Mouse (Mus musculus) forelimb bud, embryonic 11.5 days (tissue): Measurements from ENCODE around the gene Bpi.

ENCODE experiments used
- DNase-seq: peaks from one replicate; pipeline ENCODE4 v3.0.0-alpha.2; 2012; ENCODE audit warnings: low read depth, low spot score

Bpi gene

DNA sequence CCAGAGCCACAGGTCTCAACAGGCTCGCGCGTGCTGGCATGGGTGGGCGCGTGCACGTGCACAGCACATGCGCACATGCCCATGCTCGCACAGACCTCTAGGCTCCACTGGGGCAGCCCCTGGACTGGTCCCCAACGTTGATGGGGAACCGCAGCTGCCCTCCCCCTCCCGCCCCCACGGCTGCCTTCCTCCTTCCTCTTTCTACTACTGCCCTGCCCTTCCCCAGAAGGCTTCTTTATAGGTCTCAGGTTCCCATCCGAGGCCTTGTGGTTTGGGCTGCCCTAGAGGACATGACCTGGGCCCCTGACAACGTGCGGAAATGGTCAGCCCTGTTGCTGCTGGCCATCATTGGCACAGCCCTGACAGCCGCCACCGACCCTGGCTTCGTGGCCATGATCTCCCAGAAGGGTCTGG, at the start of gene Bpi:
Gene Bpi, plus strand, starts transcription at position 90 of the 414 bp plus-strand sequence.
- peak; percentile 18 for DNase-seq

DNA sequence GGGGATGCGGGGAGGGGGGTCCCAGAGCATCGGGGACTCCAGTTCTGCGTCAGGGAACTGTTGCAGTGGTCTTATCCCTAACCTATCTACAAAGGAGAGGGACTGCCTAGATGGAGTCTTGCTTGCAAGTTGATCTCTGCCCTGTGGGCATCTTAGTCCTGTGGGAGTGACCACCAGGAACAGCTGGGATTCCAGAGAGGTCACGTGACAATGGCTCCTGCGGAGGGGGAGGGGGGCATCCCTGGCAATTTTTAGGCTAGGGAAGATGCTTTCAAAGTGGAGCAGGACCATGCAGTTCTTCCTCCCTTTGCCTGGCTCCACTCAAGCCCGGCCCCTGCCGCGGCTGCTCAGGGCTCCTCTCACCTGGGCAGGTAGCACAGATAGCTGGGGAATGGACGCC, 48.1 kb upstream of the Bpi start:
- no peak for DNase-seq

DNA sequence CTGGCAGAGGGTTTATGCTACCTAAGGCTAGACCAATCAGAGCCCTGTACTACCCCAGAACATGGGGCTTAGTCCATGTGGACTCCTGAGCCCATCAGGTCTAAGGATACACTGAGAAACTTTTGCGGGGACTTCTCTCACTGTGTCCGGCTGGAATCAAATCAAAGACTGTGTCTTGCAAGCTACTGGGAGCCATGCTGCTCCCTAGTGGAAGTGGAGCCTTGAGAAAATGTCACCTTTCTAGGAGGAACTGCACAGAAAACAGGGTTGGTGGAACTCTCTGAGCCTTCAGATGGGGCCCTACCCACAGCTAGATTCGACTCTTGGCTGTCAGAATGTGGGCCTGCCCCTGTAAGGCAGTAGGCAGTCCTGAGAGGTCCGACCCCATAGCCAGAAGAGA, 47.4 kb upstream of the Bpi start:
- no peak for DNase-seq

DNA sequence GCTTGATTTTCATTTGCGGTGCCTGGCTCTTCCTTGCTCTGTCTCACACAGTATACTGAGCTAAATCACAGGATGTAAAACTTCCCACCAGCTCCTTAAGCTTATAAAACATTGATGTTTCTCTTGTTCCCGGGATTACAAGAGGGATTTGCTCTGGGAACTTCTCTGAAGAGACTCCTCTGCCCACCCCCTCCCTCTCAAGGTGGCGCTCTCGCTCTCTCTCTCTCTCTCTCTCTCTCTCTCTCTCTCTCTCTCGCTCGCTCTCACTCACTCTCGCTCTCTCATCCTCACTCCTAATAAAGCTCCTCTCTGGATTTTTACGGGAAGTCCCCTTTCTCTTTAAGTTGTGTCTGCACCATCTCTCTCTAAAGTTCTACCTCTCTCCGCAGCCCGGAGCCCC, 46.9 kb upstream of the Bpi start:
- DNase-seq, result no peak

DNA sequence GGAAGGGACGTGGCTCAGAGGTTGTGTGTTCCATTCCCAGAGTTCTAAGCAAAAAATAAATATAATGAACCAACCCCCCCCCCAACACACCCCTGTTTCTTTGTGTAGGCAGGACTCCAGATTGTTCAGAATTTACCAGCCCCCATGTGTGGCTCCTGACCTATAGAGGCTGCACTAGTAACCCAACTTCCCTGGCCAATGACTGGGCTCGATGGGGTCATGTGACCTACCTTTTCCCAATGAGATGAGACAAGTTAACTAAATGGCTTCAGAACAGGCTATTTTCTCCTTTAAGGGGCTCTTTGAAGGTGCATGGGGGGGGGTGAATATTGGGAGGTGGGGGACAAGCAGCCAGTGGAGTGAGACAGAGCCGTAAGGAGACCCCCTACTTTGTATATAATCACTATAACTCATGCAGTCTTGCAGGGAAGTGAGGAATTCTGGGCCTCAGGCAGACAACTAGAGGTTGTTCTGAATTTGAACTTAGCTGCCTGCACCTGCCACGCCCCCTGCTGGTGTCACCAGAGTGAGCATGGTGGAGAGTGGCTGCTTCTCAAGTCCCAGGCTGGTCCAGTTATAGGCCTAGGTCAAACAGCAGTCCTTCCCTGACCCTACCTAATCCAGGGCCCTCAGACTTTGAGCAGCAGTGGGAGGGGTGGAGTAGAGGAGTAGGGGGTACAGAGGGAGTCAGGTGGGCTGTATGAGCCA, 46.0 kb upstream of the Bpi start:
- no peak for DNase-seq

DNA sequence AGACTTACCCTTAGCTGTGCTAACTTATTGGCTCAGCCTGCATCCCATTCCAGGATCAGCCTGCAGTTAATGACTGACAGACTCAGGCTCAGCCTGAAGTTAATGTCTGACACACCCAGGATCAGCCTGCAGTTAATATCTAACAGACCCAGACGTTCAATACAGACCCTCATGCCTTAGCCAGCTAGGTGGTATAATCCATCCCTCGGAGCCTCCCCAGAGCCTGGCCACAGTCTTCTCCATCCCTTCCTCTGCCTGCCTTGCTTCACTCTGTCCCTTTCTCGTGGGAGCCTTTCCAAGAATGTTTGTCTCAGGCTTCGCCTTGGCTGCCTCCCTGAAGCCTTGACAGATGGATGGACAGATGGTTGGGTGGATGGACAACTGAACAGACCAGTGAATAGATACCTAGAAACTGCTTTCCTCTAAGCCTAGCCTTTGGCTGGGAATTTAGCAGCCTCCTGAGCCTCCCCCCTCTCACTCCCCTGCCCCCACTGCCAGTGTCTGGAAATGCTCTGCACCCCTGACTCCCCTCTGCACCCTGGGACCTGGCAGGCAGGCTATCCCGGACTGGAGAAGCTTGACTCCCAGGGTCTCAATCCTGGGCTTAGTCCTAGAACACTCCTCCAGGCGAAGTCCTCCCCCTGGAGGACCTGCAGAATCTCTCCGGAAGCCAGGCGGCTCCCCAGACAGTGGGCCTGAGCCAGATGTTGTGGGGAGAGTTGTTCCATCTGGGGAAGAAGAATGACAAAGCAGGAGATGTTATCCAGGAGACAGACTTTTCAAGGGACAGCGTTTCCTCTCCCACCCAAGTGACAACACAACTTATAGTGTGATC, 42.4 kb upstream of the Bpi start:
- DNase-seq, result no peak

DNA sequence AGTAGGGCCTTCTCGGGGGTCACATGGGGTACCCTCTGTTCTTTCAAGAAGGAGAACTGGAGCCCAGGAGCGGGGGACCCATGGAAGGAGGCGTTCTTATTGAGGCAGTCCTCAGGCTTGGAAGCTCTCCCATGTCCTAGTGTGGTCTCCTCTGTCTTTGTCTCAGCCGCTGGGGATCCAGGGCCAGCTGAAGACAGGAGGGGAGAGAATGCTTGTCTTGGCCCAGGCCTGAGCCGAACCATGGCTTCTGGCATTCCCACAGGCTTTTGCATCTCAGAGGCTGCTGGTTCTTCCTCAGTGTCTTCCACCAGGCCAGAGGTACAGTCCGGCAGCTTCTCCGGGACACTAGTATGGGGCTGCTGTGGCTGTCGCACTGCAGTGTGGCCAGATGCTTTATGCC, 41.4 kb upstream of the Bpi start:
- DNase-seq, result no peak

DNA sequence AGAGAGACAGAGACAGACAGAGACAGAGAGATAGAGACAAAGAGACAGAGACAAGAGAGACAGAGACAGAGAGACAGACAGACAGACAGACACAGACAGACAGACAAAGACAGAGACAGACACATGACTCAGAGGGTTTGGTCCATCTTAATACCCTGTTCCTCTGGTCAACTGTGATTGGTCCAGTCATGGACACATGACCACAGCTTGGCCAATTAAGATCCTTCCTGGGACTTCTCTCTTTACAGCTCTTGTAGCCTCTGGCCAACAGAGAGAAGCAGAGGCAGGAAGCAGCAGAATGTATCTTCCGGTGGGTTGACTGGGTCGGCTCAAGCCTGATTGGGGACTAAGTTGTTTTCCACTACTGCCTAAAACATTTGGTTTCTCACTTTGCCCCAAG, 38.3 kb upstream of the Bpi start:
- no peak for DNase-seq

DNA sequence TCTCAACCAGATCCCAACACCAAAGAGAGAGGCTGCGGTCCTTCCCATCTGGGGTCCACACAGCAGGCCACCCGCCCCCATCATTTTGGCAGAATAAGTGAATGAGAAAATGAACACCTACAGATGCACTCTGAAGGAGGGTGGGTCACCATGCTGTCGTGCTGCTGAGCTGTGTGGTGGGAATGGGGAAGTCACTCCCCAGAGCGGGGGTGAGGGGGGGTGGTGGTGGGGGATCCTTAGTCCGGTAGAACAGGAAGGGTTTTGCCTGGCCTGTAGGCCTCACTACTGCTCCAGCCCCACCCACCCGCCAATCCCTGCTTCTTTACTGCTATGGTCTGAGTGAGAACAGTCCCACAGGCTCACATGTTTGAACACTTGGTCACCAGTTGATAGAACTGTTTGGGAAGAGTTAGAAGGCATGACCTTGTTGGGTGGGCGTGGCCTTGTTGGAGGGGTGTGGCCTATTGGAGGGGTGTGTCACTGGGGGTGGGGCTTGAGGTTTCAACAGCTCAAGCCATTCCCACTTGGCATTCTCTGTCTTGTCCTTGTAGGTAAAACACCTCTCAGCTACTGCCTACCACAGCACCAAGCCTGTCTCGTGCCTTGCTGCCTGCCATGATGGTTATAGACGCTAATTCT, 36.3 kb upstream of the Bpi start:
- DNase-seq, result no peak

DNA sequence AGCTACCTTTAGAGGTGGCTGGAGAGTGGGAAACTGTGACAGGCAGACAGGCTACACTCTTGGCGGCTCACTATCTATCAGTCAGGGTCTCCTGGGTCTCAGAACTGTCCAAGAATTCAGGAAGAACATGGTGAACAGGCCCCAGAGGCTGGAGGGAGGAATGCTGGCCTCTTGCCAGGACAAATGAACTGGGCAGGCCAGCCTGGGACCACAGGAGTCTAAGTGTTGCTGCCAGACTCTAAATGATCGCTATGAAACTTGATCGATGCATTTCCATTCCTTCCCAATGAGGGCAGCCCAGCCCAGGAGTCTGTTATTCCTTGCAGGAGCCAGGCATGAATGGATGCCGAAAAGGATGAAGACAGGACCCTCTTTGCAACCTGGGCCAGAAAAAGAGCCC, 35.2 kb upstream of the Bpi start:
- DNase-seq, result peak; percentile 6

DNA sequence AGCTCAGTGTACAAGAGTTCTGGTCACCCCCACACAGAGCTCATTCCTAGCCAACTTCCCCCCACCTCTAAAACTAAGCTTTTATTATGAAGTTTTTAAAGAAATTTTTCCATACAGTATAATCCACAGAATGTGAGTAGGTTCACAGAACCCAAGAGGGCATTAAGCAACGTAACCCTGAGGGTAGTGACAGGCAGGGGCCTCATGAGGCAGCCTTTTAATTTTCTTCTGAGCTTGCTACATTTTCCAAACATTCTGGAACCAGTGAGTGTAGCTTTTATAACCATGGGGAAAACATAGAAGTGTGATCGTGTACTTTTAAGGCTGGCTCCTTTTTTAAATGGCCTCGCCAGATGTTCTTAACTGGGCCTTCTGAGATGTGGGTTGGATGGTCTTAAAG, 34.4 kb upstream of the Bpi start:
- DNase-seq, result no peak

DNA sequence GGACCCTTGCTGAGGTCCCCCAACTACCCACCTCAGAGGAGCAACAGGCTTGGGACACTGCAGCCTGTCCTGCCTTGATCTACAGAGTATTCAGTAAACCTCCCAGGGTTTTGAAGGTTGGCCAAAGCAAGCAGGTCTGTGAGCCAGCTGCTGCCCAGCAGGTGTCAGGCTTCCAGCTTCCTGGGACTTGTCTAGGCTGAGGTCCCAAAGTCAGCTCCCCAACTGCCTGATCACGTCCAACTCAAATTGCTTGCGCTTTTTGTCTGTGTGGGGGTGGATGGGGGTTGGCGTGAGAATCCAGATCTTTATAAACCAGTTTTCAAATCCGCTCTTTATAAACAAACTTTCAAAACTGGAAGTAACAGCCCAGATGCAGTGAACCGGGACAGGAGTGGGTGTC, 32.6 kb upstream of the Bpi start:
- DNase-seq, result no peak

DNA sequence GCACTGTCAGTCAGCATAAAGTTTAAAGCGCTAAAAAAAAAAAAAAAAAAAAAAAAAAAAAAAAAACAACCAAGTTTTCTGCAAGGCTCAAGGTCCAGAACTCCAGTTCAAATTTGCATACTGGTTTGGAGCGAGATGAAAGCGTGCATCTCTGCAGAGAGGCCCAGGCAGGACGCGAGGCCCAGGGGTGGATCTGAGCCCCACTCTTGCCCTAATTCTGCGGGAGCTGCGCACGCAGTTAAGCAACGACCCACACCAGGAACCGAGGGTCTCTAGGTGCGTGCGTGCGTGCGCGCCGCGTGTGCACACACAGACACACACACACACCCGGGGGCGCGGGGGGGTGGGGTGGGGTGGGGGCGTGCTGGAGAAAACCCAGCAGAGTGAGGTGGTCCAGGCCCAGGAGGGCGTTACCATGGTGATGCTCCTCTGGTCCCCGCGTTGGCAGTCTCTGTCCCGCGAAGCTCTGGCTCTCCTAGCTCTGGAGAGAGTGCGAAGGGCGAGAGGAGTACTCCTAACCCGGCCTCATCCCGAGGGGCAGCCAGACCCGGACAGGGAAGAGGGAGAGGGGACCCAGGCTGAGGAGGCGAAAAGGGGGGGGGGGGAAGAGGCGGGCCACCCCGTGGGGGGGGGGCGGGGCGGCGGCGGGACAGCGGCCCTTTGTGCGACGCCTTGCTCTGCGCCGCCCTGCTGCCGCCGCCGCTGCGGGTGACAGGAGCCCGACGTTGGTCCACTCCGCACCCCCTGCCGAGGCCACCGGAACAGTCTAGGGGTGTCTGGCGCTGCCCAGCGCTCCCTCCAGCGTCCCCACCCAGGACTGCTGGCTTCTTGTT, 29.0 kb upstream of the Bpi start, which contains the start of gene D630003M21Rik:
Gene D630003M21Rik, minus strand, starts transcription at position 553 of the 833 bp plus-strand sequence.
- DNase-seq, result peak; percentile 38

DNA sequence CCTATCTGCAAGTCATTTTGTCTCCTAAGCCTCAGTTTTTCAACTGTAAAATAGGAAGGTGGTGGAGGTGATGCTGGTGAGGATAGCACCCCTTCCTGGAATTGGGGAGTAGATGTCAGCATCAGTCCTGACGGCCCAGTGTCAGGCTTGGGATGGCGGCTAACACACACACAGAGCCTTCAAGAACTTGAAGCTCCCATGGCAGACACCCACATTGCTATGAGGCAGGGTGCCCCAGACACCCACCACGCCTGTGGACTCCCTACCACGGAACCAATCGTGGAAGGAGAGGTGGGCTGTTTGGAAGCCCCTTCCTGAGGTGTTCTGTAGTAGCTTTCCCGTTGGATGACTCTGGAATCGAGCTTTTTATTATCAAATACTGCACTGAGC, 28.4 kb upstream of the Bpi start:
- no peak for DNase-seq

DNA sequence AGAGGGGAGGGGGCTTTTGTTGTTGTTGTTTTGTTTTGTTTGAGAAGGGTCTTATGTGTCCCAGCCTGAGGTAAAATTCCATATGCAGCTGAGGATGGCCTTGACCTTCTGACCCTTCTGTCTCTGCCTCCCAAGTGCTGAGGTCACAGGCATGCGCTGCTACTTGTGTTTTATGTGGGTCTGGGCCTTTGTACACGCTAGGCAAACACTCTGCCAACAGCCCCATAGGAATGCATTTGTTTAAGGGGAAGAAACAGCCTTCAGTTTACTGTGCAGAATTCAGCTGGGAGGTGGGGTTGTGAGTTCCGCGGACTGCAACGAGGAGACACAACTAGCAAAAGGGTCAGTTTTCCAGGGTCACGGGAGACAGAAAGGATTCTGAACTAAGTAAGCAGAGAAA, 27.3 kb upstream of the Bpi start:
- no peak for DNase-seq

DNA sequence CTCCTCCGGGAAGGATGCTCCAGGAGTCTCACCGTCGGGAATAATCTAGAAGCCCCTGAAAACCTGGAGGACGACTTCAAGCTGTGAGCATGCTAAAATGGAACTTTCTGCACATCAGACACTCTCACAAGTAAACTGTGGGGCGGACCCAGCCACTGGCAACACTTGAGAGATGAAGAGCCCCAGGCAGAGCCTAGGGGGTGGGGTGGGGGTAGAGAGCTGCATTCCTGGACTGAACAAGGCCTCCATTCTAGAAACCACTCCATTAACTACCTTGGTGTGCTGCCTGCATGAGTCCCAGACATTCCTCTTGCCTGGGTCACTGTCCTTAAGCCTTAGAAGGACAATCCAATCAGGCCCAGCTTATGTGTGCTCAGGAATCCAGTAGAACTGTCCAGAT, 26.8 kb upstream of the Bpi start:
- DNase-seq, result peak; percentile 25

DNA sequence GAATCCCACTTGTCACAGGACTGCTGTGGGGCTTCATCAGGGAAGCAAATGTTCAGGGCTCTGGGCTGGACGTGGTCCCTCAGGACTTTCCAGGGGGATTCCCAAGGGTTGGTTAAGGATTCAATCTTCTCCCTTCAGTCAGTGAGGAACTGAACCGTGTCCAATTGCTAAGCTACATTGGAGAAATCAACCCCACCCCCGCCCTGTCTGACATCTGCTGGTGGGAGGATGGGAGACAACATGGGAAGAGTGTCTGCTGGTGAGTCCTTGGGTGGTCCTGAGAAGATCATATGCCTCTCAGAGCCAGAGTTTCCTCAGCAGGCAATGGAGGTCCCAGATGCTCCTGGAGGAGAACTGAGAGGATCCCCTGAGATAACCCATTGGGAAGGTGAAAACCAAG, 25.5 kb upstream of the Bpi start:
- no peak for DNase-seq

DNA sequence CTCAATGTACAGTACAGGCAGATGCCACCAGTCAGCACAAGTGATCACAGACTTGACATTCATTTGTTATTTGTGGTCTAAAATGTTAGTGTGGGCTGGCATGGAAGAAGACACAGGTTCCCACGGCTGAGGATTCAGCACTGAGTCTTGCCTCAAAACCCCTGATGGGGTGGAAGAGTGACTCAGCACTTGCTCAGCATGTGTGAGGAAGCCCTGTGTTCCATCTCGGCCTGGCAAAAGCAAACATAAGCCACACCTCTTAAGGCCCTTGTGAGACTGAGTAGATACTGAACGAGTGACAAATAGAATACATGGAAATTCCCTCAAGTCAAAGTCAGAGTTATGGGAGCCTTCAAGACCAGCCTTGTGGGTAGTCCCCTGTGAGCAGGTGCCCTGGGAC, 24.8 kb upstream of the Bpi start:
- no peak for DNase-seq

DNA sequence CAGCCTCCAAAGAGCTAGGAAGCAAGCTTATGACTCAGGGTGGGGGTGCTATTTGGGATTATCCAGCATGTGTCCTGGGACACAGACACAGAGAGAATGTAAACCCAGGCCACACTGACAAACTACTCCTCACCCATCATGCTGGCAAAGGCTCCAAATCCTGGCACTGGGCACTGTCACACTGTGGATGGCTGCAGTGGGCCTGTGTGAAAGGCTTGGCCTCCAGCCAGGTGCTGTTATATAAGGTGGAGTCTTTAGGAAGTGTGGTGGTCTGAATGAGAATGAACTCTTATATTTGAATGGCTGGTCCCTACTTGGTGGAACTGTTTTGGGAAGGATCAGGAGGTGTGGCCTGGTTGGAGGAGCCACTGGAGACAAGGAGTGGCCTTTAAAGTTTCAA, 21.2 kb upstream of the Bpi start:
- no peak for DNase-seq

DNA sequence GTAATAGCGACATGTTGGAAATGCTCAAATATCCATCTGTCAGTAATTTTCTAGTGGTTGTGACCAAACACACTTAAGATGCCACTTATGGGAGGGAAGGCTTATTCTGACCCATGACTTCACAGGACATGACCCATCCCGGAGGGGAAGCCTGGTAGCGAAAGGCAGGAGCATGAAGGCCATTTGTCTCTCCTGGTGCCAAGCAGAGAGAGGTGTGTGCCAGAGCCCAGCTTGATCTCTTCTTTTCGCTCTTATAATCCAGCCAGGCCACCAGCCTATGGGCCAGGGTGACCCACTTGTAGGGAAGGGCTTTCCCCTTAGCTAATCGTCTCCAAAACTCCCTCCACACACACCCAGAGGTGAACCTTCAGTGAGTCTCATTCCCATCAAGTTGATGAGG, 19.8 kb upstream of the Bpi start:
- no peak for DNase-seq

DNA sequence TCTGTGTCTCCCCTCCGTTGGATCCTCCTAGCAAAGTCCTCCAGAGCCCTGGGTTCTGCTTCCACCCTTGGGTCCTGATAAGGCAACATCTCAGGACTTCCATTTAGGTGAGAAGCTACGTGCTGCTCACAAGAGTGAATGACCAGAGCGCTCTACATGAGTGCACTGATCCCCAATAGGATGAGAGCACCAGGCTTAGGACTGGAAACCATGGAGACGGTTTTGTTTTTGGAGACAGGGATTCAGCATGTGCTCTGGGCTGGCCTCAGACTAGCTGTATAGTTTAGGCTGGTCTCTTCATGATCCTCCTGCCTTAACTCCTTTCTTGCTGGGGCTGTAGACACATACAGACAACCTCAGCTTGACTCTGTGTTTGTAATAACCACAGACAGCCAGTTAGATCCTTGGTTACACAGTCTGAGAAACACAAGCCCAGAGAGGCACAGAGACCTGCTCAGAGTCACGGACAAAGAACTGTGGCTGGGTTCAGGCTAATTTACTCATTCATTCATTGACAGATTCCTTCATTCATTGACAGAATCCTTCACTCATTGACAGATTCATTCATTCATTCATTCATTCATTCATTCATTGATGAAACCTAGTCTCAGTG, 16.7 kb upstream of the Bpi start:
- no peak for DNase-seq
